Mouse (Mus musculus): ENCODE data around the gene Snx25. TPM values are rescaled to one million over a fixed set of nuclear protein-coding genes. Genes with fewer than 3 reads are reported as not detected.

The Snx25 gene
- polyA plus RNA-seq, 1 experiment from 2014 or later = 10.9 TPM

DNA sequence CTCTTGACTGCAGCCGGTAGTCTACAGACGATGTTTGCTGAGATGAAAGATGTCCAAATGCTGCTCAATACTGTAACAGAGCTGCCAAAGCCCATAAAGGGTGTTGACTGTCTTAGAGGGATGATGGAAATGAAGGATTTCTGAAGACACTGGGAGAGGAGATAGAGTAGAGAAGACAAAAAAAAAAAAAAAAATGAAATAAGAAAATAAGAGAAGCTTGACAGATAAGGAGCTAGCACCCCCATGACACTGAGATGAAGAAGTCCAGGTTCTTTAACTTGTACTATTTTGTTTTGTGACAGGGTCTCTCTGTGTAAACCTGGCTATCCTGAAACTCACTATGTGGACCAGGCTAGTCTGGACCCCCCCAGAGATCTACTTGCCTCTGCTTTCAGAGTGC is 1.1 kb upstream of the Snx25 start:
- Histone ChIP-seq H3K4me1 (ENCODE audit: control insufficient read depth, insufficient read depth, low read depth, low read length) (peaks cover 16% of the 10 kb centered on the region), H3K27ac (ENCODE audit: low read depth, low read length) (no peak overlapping the region), H3K9ac (ENCODE audit: low read depth, low read length) (no peak overlapping the region), H3K36me3 (ENCODE audit: control insufficient read depth, insufficient read depth, low read length) (no peaks in the 10 kb centered on the region), H3K9me3 (ENCODE audit: control insufficient read depth, low read length) (no peaks in the 10 kb centered on the region), H3K4me2 (ENCODE audit: low read length) (peak overlapping the region; percentile 77), H3K4me3 (ENCODE audit: low read length) (peak overlapping the region; percentile 90; the same call in 1 of the 2 replicates), H3K27me3 (replicated peaks; ENCODE audit: control insufficient read depth, insufficient read depth, low read length) (peaks cover 2% of the 10 kb centered on the region)
- ATAC-seq = no peak
- 21% methylated on average over 2 of the region's 2 CpGs for WGBS

DNA sequence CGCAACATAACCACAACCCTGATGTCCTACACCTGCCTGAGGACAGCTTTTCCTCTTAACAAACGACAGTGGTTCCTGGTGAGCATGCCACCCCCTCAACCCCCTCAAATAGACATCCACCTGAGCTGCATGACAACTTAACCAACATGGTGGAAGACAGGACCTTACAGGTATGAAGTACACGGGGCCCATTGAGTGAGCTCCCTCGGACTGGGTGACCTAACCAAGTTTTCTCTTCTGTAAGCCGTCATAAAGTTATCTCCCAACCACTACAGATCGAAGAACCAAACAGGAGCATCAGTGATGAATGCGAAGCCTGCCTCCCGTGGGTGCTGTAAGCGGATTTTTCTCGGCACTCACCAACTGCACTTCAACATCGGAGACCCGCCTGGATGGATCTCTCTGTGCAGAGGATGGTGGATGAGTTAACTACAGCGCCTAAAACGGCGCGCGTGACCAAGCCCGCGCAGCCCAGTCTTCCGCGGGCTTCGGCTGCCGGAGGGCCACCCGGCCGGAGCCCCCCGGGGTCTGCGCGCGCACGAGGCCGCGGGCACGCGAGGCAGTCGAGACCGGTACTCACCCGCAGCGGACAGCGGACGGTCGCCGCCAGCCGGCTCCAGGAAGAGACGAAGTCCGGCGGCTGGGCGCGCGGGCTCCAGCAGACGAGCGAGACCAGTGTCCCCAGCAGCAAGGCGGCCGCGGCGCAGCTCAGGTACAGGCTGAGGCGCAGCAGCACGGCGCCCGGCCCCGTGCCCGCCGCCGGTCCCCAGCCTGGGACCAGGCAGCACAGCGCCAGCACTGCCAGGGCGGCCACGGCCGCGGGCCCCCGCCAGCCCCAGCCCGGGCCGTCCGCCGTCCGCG is 527 bp downstream of the Snx25 start, which contains the start of gene Cfap97:
Gene Cfap97, plus strand, starts transcription at position 570 of the 861 bp plus-strand sequence.
- Histone ChIP-seq H3K27me3 (replicated peaks; ENCODE audit: control insufficient read depth, insufficient read depth, low read length) (peaks cover 2% of the 10 kb centered on the region), H3K27ac (ENCODE audit: low read depth, low read length) (peak within 1 kb of the TSS; percentile 87), H3K4me2 (ENCODE audit: low read length) (peak within 1 kb of the TSS; percentile 77), H3K9ac (ENCODE audit: low read depth, low read length) (peak within 1 kb of the TSS; percentile 91), H3K4me3 (ENCODE audit: low read length) (peak within 1 kb of the TSS; percentile 90), H3K4me1 (ENCODE audit: control insufficient read depth, insufficient read depth, low read depth, low read length) (peaks cover 16% of the 10 kb centered on the region), H3K36me3 (ENCODE audit: control insufficient read depth, insufficient read depth, low read length) (no peaks in the 10 kb centered on the region), H3K9me3 (ENCODE audit: control insufficient read depth, low read length) (no peaks in the 10 kb centered on the region)
- WGBS = 1% methylated on average over 63 of the region's 75 CpGs
- ATAC-seq = peak; percentile 84

DNA sequence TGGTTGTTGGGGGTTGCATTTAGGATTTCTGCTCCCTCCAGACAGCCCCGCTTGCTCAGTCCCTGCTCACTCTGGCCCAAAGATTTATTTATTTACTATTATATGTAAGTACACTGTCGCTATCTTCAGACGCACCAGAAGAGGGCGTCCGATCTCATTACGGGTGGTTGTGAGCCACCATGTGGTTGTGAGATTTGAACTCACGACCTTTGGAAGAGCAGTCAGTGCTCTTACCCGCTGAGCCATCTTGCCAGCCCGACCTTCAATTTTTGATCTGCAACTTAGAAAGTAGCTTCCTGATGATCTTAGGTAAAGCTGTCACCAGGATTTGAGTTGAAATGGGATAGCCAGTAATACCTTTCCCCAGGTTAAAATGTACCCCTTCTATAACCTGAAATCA is 2.2 kb downstream of the Snx25 start:
- H3K4me1 ChIP-seq (ENCODE audit: control insufficient read depth, insufficient read depth, low read depth, low read length) = peaks cover 21% of the 10 kb centered on the region
- H3K9me3 ChIP-seq (ENCODE audit: control insufficient read depth, low read length) = no peaks in the 10 kb centered on the region
- peak overlapping the region; percentile 29; the same call in 1 of the 2 replicates for H3K4me2 ChIP-seq (ENCODE audit: low read length)
- no peaks in the 10 kb centered on the region for H3K36me3 ChIP-seq (ENCODE audit: control insufficient read depth, insufficient read depth, low read length)
- no peak overlapping the region for H3K4me3 ChIP-seq (ENCODE audit: low read length)
- no peak overlapping the region for H3K9ac ChIP-seq (ENCODE audit: low read depth, low read length)
- ATAC-seq = no peak
- 85% methylated on average over 9 of the region's 9 CpGs for WGBS
- peaks cover 2% of the 10 kb centered on the region for H3K27me3 ChIP-seq (replicated peaks; ENCODE audit: control insufficient read depth, insufficient read depth, low read length)
- H3K27ac ChIP-seq (ENCODE audit: low read depth, low read length) = no peak overlapping the region

DNA sequence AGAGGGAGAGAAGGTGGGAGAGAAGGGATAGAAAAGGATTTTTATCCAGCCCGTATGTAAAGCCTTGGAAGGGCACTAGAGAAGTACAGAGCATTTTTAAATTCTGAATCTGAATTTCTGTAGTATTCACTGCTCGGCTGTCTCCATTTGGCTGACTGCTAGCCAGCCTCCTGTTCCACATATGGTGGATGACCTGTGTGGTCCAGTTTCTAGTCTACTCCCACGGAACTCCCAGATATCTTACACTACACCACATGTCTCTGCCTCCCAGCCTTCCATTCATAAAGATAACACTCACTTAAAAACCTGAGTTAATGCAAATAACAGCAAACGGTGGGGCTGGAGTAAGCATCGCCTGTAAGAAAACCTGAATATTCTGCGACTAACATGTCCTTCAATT is 2.7 kb downstream of the Snx25 start:
- Histone ChIP-seq H3K9me3 (ENCODE audit: control insufficient read depth, low read length) (no peaks in the 10 kb centered on the region), H3K36me3 (ENCODE audit: control insufficient read depth, insufficient read depth, low read length) (no peaks in the 10 kb centered on the region), H3K4me2 (ENCODE audit: low read length) (no peak overlapping the region)

DNA sequence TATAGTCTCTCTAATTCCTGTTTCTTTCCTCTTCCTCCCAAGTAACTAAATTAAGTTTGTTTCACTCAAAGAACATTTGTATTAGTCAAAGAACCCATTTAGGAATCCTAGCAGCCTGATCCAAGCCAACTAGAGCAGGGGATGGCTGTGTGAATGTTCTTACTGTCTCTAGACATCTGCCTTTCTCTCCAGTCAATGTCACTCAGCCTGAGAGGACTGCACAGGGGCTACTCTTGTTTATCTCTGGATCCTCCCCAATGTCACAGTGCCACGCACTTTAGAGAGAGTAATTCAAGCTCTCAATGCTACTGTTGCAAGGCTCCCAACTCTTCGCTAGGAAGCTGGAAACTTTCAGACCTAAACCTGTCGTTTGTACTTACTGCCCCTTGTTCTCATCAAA is 5.8 kb downstream of the Snx25 start:
- Histone ChIP-seq H3K4me1 (ENCODE audit: control insufficient read depth, insufficient read depth, low read depth, low read length) (peaks cover 23% of the 10 kb centered on the region), H3K4me3 (ENCODE audit: low read length) (no peak overlapping the region), H3K9me3 (ENCODE audit: control insufficient read depth, low read length) (no peaks in the 10 kb centered on the region), H3K9ac (ENCODE audit: low read depth, low read length) (no peak overlapping the region), H3K27me3 (replicated peaks; ENCODE audit: control insufficient read depth, insufficient read depth, low read length) (no peaks in the 10 kb centered on the region), H3K4me2 (ENCODE audit: low read length) (peak overlapping the region; percentile 15; the same call in 1 of the 2 replicates), H3K27ac (ENCODE audit: low read depth, low read length) (peak overlapping the region; percentile 17; the same call in 1 of the 2 replicates), H3K36me3 (ENCODE audit: control insufficient read depth, insufficient read depth, low read length) (no peaks in the 10 kb centered on the region)
- WGBS = 40% methylated on average over 3 of the region's 3 CpGs
- ATAC-seq = peak; percentile 57; the same call in 1 of the 2 replicates

More for the DNA sequence above, 2.7 kb downstream of the Snx25 start:
- no peak overlapping the region for H3K4me3 ChIP-seq (ENCODE audit: low read length)
- no peak overlapping the region for H3K27ac ChIP-seq (ENCODE audit: low read depth, low read length)
- 87% methylated on average over 6 of the region's 6 CpGs for WGBS
- no peak for ATAC-seq
- no peak overlapping the region for H3K9ac ChIP-seq (ENCODE audit: low read depth, low read length)
- H3K4me1 ChIP-seq (ENCODE audit: control insufficient read depth, insufficient read depth, low read depth, low read length) = peaks cover 26% of the 10 kb centered on the region
- peaks cover 2% of the 10 kb centered on the region for H3K27me3 ChIP-seq (replicated peaks; ENCODE audit: control insufficient read depth, insufficient read depth, low read length)

DNA sequence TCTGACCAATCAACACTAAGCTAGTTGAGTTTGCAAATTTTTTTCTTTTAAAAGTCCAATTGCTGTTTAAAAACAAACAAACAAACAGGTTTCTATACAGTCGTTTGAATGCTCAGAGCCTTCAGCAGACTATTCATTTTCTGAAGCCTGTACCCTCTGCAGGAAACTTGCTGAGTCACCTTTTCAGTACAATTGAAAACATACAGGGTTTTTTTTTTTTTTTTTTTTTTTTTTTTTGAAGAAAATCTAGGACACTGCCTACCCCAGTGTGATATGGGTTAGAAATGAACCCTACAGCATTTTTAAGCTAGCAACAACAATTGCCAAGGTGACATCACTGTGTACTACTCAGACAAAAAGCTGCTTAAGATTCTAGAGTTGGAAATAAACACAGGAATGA is 8.0 kb downstream of the Snx25 start:
- no peak overlapping the region for H3K9ac ChIP-seq (ENCODE audit: low read depth, low read length)
- ATAC-seq = no peak
- H3K4me1 ChIP-seq (ENCODE audit: control insufficient read depth, insufficient read depth, low read depth, low read length) = peaks cover 13% of the 10 kb centered on the region
- H3K27ac ChIP-seq (ENCODE audit: low read depth, low read length) = no peak overlapping the region
- H3K4me3 ChIP-seq (ENCODE audit: low read length) = no peak overlapping the region
- no peaks in the 10 kb centered on the region for H3K36me3 ChIP-seq (ENCODE audit: control insufficient read depth, insufficient read depth, low read length)
- no peak overlapping the region for H3K4me2 ChIP-seq (ENCODE audit: low read length)
- 41% methylated on average over 1 of the region's 1 CpGs for WGBS
- H3K27me3 ChIP-seq (replicated peaks; ENCODE audit: control insufficient read depth, insufficient read depth, low read length) = no peaks in the 10 kb centered on the region
- no peaks in the 10 kb centered on the region for H3K9me3 ChIP-seq (ENCODE audit: control insufficient read depth, low read length)

DNA sequence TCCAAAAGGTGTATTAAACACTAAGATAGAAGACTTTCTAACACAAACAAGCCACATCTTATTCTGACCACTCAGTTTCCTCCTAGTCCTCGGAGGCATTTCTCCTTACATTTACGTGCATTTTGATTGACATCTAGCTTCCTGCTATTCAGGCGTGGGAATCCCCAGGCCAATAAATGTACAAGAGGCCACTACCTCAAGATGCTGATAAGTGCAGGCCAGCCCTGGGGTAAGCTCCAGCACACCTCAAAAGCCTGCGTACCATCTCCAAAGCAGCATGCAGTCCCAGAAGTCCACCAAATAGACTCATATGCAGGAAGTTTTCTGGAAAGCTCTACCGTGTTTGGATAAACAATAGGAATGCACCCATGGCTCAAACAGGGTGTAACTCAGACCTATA is 8.5 kb downstream of the Snx25 start:
- Histone ChIP-seq H3K36me3 (ENCODE audit: control insufficient read depth, insufficient read depth, low read length) (no peaks in the 10 kb centered on the region), H3K9ac (ENCODE audit: low read depth, low read length) (no peak overlapping the region), H3K4me2 (ENCODE audit: low read length) (no peak overlapping the region), H3K4me3 (ENCODE audit: low read length) (no peak overlapping the region), H3K9me3 (ENCODE audit: control insufficient read depth, low read length) (no peaks in the 10 kb centered on the region), H3K4me1 (ENCODE audit: control insufficient read depth, insufficient read depth, low read depth, low read length) (peaks cover 13% of the 10 kb centered on the region), H3K27me3 (replicated peaks; ENCODE audit: control insufficient read depth, insufficient read depth, low read length) (no peaks in the 10 kb centered on the region), H3K27ac (ENCODE audit: low read depth, low read length) (no peak overlapping the region)
- 73% methylated on average over 5 of the region's 5 CpGs for WGBS
- no peak for ATAC-seq

DNA sequence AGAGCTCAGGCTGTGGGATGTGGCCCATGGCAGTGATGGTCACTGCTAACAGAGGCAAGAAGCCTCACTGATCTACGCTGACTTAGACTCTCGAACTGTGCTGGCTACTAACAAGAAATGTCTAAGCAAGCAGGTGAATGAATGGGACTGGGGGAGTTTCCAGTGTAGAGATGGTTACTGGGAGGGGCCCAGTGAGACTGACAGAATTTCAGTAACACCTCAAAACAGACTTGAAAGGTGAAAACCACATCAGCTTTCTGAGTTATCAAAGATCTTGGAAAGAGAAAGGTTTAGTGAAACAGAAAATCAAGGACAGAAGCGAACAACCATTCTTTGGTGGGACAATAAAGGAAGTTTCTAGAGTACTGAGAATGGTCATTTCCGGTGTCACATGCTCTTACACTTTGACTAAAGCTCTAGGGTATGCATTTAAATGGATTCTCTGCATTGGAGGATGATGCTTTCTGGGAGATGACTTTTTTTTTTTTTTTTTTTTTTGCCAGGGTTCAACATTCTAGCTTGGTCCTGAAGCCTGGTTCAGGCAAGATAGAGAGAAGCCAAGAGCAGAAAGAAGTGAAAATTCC is 9.4 kb downstream of the Snx25 start:
- no peak overlapping the region for H3K4me2 ChIP-seq (ENCODE audit: low read length)
- H3K9ac ChIP-seq (ENCODE audit: low read depth, low read length) = no peak overlapping the region
- peaks cover 13% of the 10 kb centered on the region for H3K4me1 ChIP-seq (ENCODE audit: control insufficient read depth, insufficient read depth, low read depth, low read length)
- H3K36me3 ChIP-seq (ENCODE audit: control insufficient read depth, insufficient read depth, low read length) = no peaks in the 10 kb centered on the region
- H3K27ac ChIP-seq (ENCODE audit: low read depth, low read length) = no peak overlapping the region
- no peak for ATAC-seq
- H3K27me3 ChIP-seq (replicated peaks; ENCODE audit: control insufficient read depth, insufficient read depth, low read length) = no peaks in the 10 kb centered on the region
- no peak overlapping the region for H3K4me3 ChIP-seq (ENCODE audit: low read length)
- no peaks in the 10 kb centered on the region for H3K9me3 ChIP-seq (ENCODE audit: control insufficient read depth, low read length)
- WGBS = 96% methylated on average over 4 of the region's 4 CpGs

DNA sequence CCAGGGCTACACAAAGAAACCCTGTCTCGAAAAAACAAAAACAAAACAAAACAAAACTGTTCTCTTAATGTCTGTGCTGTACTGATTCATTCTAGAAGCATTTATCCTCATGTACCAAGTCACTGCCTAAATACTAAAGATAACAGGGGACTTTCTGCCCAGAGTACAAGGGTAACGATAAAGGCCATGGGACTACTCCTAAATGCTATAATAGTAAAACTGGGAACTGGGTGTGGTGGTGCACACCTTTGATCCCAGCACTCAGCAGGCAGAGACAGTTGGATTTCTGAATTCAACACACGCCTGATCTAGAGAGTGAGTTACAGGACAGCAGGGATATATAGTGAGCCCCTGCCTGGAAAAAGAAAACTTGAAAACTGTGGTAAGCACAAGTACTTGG is 10.3 kb downstream of the Snx25 start:
- H3K4me2 ChIP-seq (ENCODE audit: low read length) = no peak overlapping the region
- H3K36me3 ChIP-seq (ENCODE audit: control insufficient read depth, insufficient read depth, low read length) = no peaks in the 10 kb centered on the region
- no peak overlapping the region for H3K4me3 ChIP-seq (ENCODE audit: low read length)
- no peak overlapping the region for H3K27ac ChIP-seq (ENCODE audit: low read depth, low read length)
- WGBS = 95% methylated on average over 3 of the region's 3 CpGs
- H3K9ac ChIP-seq (ENCODE audit: low read depth, low read length) = no peak overlapping the region
- H3K4me1 ChIP-seq (ENCODE audit: control insufficient read depth, insufficient read depth, low read depth, low read length) = peaks cover 13% of the 10 kb centered on the region
- no peak for ATAC-seq
- H3K9me3 ChIP-seq (ENCODE audit: control insufficient read depth, low read length) = no peaks in the 10 kb centered on the region
- H3K27me3 ChIP-seq (replicated peaks; ENCODE audit: control insufficient read depth, insufficient read depth, low read length) = no peaks in the 10 kb centered on the region

Measured in hindbrain, embryonic 16.5 days (tissue).